Mouse (Mus musculus): Measurements from ENCODE around the gene Mrpl55. TPM values are rescaled to one million over a fixed set of nuclear protein-coding genes. Genes with fewer than 3 reads are reported as not detected.

The Mrpl55 gene
- total and polyA plus RNA-seq, 3 experiments: 68.5 to 75.5 TPM; not detected in 1

DNA sequence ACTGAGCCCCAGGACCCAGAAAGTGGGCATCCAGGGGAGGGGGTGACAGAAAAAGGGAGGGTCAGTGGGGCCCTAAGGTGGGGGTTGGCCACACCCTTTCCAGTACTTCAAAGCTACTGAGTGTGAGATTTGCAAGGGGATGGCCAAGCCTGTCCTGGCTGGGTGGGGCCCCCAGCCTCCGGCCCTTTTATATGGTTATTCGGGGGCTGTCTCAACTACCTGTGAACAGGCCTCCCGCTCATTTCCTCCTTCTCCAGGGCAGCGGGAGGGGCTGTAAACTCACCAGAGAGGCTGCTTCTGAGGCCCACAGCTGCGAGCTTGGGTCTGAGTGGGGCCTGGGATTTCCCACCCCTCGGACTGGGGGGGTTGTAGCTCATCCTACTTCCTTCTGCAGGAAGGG lies 41.6 kb downstream of the Mrpl55 start:
- TF ChIP-seq SMC3 (IDR thresholded peaks at IDR 0.05; ENCODE audit: low read depth, low read length) (no peak), JUND (IDR thresholded peaks at IDR 0.05; ENCODE audit: low read depth, low read length) (no peak), EP300 (IDR thresholded peaks at IDR 0.05; ENCODE audit: low read depth in 1 of 2, low read length in 2 of 2) (no peak), GATA1 (IDR thresholded peaks at IDR 0.05; ENCODE audit: low read depth, low read length) (no peak), BHLHE40 (IDR thresholded peaks at IDR 0.05; ENCODE audit: borderline replicate concordance, low read depth, low read length) (no peak), ZNF384 (IDR thresholded peaks at IDR 0.05; ENCODE audit: low read depth, low read length) (no peak)
- no peak for DNase-seq (ENCODE audit: low read depth, low spot score)
- H3K9ac ChIP-seq (ENCODE audit: control insufficient read depth, low read depth, low read length, poor library complexity, severe bottlenecking): no peak overlapping the region
- no peaks in the 10 kb centered on the region for H3K36me3 ChIP-seq (ENCODE audit: control insufficient read depth in 1 of 2, insufficient read depth in 2 of 2, low read length in 2 of 2)
- no peak overlapping the region for H3K4me3 ChIP-seq (ENCODE audit: control insufficient read depth in 1 of 2, insufficient read depth in 1 of 2, low read depth in 2 of 2, low read length in 2 of 2)
- H3K79me2 ChIP-seq (ENCODE audit: control insufficient read depth, insufficient read depth, low read length, poor library complexity): no peaks in the 10 kb centered on the region
- no peaks in the 10 kb centered on the region for H3K9me3 ChIP-seq (replicated peaks; ENCODE audit: insufficient read depth, low read length)
- no peak overlapping the region for H3K27ac ChIP-seq (ENCODE audit: control insufficient read depth, low read depth, low read length)
- H3K27me3 ChIP-seq (ENCODE audit: control insufficient read depth in 1 of 2, insufficient read depth in 2 of 2, low read length in 2 of 2): peaks cover 23 to 34% of the 10 kb centered on the region in 2 experiments
- H3K4me1 ChIP-seq (ENCODE audit: control insufficient read depth in 1 of 2, insufficient read depth in 2 of 2, low read length in 2 of 2): no peaks in the 10 kb centered on the region

DNA sequence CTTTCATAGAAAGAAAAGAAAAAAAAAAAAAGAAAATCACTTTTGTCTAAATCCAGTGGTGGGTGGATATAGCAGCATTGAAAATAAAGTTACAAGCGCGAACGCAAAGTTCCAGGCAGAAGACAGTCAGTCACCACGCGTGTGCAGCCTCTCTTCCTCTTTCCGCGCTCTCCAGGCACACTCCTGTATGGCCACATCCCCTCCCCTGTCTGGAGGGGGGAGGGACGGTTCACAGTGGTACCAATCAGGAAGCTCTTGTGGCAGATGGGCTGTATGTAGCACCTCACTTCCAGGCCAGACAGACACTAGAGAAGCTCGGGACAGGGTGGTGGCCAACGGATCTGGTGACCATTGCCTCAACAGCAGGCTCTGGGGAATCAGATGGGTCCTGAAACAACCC lies 45.8 kb downstream of the Mrpl55 start:
- peaks cover 20 to 21% of the 10 kb centered on the region in 2 experiments for H3K27me3 ChIP-seq (ENCODE audit: control insufficient read depth in 1 of 2, insufficient read depth in 2 of 2, low read length in 2 of 2)

More for the DNA sequence above, 45.8 kb downstream of the Mrpl55 start:
- no peak for TF ChIP-seq TCF12 (IDR thresholded peaks at IDR 0.05; ENCODE audit: low read depth, low read length)
- Histone ChIP-seq H3K9ac (ENCODE audit: control insufficient read depth, low read depth, low read length, poor library complexity, severe bottlenecking) (no peak overlapping the region), H3K79me2 (ENCODE audit: control insufficient read depth, insufficient read depth, low read length, poor library complexity) (no peaks in the 10 kb centered on the region), H3K36me3 (ENCODE audit: control insufficient read depth in 1 of 2, insufficient read depth in 2 of 2, low read length in 2 of 2) (no peaks in the 10 kb centered on the region), H3K9me3 (replicated peaks; ENCODE audit: insufficient read depth, low read length) (no peaks in the 10 kb centered on the region), H3K4me1 (ENCODE audit: control insufficient read depth in 1 of 2, insufficient read depth in 2 of 2, low read length in 2 of 2) (no peaks in the 10 kb centered on the region), H3K27ac (ENCODE audit: control insufficient read depth, low read depth, low read length) (no peak overlapping the region), H3K4me3 (ENCODE audit: control insufficient read depth in 1 of 2, insufficient read depth in 1 of 2, low read depth in 2 of 2, low read length in 2 of 2) (no peak overlapping the region)
- peak; percentile 42 for DNase-seq (ENCODE audit: low read depth, low spot score)

Other genes with a start within 250 kb of the Mrpl55 start
- gene Hist3h2a, start 247.8 kb upstream of the Mrpl55 start, total RNA-seq (2012; rRNA removed): 184 and 300 TPM in 2 replicates
- gene Hist3h2a, start 247.8 kb upstream of the Mrpl55 start, polyA plus RNA-seq (2012; ENCODE audit: insufficient read depth in 1 of 2, insufficient read length in 2 of 2, low read depth in 1 of 2, low replicate concordance in 2 of 2, missing spikeins in 1 of 2): under 1 TPM in 1 of 2 experiments, not detected in 1; 0.42 TPM
- 0.50 and 0.52 TPM in 2 replicates for gene Trim17, start 247.8 kb upstream of the Mrpl55 start, total RNA-seq (2012; rRNA removed)
- under 1 TPM in 1 of 2 experiments, not detected in 1; 0.82 TPM for gene Trim17, start 247.8 kb upstream of the Mrpl55 start, polyA plus RNA-seq (2012; ENCODE audit: insufficient read depth in 1 of 2, insufficient read length in 2 of 2, low read depth in 1 of 2, low replicate concordance in 2 of 2, missing spikeins in 1 of 2)
- 22.9 and 27.0 TPM in 2 replicates for gene Trim11, start 224.4 kb upstream of the Mrpl55 start, total RNA-seq (2012; rRNA removed)
- 10 to 100 TPM in 1 of 2 experiments, not detected in 1; 24.8 TPM for gene Trim11, start 224.4 kb upstream of the Mrpl55 start, polyA plus RNA-seq (2012; ENCODE audit: insufficient read depth in 1 of 2, insufficient read length in 2 of 2, low read depth in 1 of 2, low replicate concordance in 2 of 2, missing spikeins in 1 of 2)
- 0.20 and 0.54 TPM in 2 replicates for gene Obscn, start 66.1 kb upstream of the Mrpl55 start, total RNA-seq (2012; rRNA removed)
- gene Obscn, start 66.1 kb upstream of the Mrpl55 start, polyA plus RNA-seq (2012; ENCODE audit: insufficient read depth in 1 of 2, insufficient read length in 2 of 2, low read depth in 1 of 2, low replicate concordance in 2 of 2, missing spikeins in 1 of 2): under 1 TPM in 1 of 2 experiments, not detected in 1; 0.08 TPM
- gene Iba57, start 38.7 kb upstream of the Mrpl55 start, total RNA-seq (2012; rRNA removed): 14.9 and 18.8 TPM in 2 replicates
- 10 to 100 TPM in 1 of 2 experiments, not detected in 1; 14.7 TPM for gene Iba57, start 38.7 kb upstream of the Mrpl55 start, polyA plus RNA-seq (2012; ENCODE audit: insufficient read depth in 1 of 2, insufficient read length in 2 of 2, low read depth in 1 of 2, low replicate concordance in 2 of 2, missing spikeins in 1 of 2)
- 0.08 TPM in 1 of 2 replicates, not detected in the other for gene Gjc2, start 19.3 kb upstream of the Mrpl55 start, total RNA-seq (2012; rRNA removed)
- under 1 TPM in 1 of 2 experiments, not detected in 1; 0.07 TPM for gene Gjc2, start 19.3 kb upstream of the Mrpl55 start, polyA plus RNA-seq (2012; ENCODE audit: insufficient read depth in 1 of 2, insufficient read length in 2 of 2, low read depth in 1 of 2, low replicate concordance in 2 of 2, missing spikeins in 1 of 2)
- gene Guk1, start 10.3 kb upstream of the Mrpl55 start, total RNA-seq (2012; rRNA removed): 249 and 295 TPM in 2 replicates
- gene Guk1, start 10.3 kb upstream of the Mrpl55 start, polyA plus RNA-seq (2012; ENCODE audit: insufficient read depth in 1 of 2, insufficient read length in 2 of 2, low read depth in 1 of 2, low replicate concordance in 2 of 2, missing spikeins in 1 of 2): 100 to 1,000 TPM in 1 of 2 experiments, not detected in 1; 215 TPM
- gene 2310033P09Rik, start 5.8 kb downstream of the Mrpl55 start, total RNA-seq (2012; rRNA removed): 29.7 and 35.5 TPM in 2 replicates
- gene 2310033P09Rik, start 5.8 kb downstream of the Mrpl55 start, polyA plus RNA-seq (2012; ENCODE audit: insufficient read depth in 1 of 2, insufficient read length in 2 of 2, low read depth in 1 of 2, low replicate concordance in 2 of 2, missing spikeins in 1 of 2): 10 to 100 TPM in 1 of 2 experiments, not detected in 1; 59.8 TPM
- 541 and 555 TPM in 2 replicates for gene Arf1, start 25.8 kb downstream of the Mrpl55 start, total RNA-seq (2012; rRNA removed)
- 100 to 1,000 TPM in 1 of 2 experiments, not detected in 1; 617 TPM for gene Arf1, start 25.8 kb downstream of the Mrpl55 start, polyA plus RNA-seq (2012; ENCODE audit: insufficient read depth in 1 of 2, insufficient read length in 2 of 2, low read depth in 1 of 2, low replicate concordance in 2 of 2, missing spikeins in 1 of 2)
- not detected in 2 replicates for gene Wnt3a, start 88.3 kb downstream of the Mrpl55 start, total RNA-seq (2012; rRNA removed)
- not detected for gene Wnt3a, start 88.3 kb downstream of the Mrpl55 start, polyA plus RNA-seq (2012; ENCODE audit: insufficient read depth in 1 of 2, insufficient read length in 2 of 2, low read depth in 1 of 2, low replicate concordance in 2 of 2, missing spikeins in 1 of 2)
- gene Wnt9a, start 104.4 kb downstream of the Mrpl55 start, total RNA-seq (2012; rRNA removed): not detected in 2 replicates
- gene Wnt9a, start 104.4 kb downstream of the Mrpl55 start, polyA plus RNA-seq (2012; ENCODE audit: insufficient read depth in 1 of 2, insufficient read length in 2 of 2, low read depth in 1 of 2, low replicate concordance in 2 of 2, missing spikeins in 1 of 2): not detected
- gene Prss38, start 173.2 kb downstream of the Mrpl55 start, total RNA-seq (2012; rRNA removed): not detected in 2 replicates
- not detected for gene Prss38, start 173.2 kb downstream of the Mrpl55 start, polyA plus RNA-seq (2012; ENCODE audit: insufficient read depth in 1 of 2, insufficient read length in 2 of 2, low read depth in 1 of 2, low replicate concordance in 2 of 2, missing spikeins in 1 of 2)
- gene Jmjd4, start 247.6 kb downstream of the Mrpl55 start, total RNA-seq (2012; rRNA removed): 14.3 and 18.1 TPM in 2 replicates
- gene Jmjd4, start 247.6 kb downstream of the Mrpl55 start, polyA plus RNA-seq (2012; ENCODE audit: insufficient read depth in 1 of 2, insufficient read length in 2 of 2, low read depth in 1 of 2, low replicate concordance in 2 of 2, missing spikeins in 1 of 2): 10 to 100 TPM in 1 of 2 experiments, not detected in 1; 14.5 TPM
- 51.0 and 54.1 TPM in 2 replicates for gene Snap47, start 248.7 kb downstream of the Mrpl55 start, total RNA-seq (2012; rRNA removed)
- 10 to 100 TPM in 1 of 2 experiments, not detected in 1; 57.9 TPM for gene Snap47, start 248.7 kb downstream of the Mrpl55 start, polyA plus RNA-seq (2012; ENCODE audit: insufficient read depth in 1 of 2, insufficient read length in 2 of 2, low read depth in 1 of 2, low replicate concordance in 2 of 2, missing spikeins in 1 of 2)